Mouse (Mus musculus) ES-Bruce4 (cell line): ENCODE data around the gene Cdh15. TPM values are rescaled to one million over a fixed set of nuclear protein-coding genes. Genes with fewer than 3 reads are reported as not detected.

ENCODE experiments used
- H3K27ac ChIP-seq: 2 replicates; pipeline ENCODE4 v1.5.1; 2012; ENCODE audit warnings: low read length, inconsistent platforms; ENCODE audit not compliant: insufficient read depth
- H3K27me3 ChIP-seq: 2 replicates; pipeline ENCODE4 v1.6.1; 2012; ENCODE audit warnings: mild to moderate bottlenecking, low read length, inconsistent platforms; ENCODE audit not compliant: control insufficient read depth, poor library complexity, insufficient read depth, severe bottlenecking
- H3K36me3 ChIP-seq: 2 replicates; pipeline ENCODE4 v1.6.1; 2012; ENCODE audit warnings: inconsistent platforms, mild to moderate bottlenecking, low read length, moderate library complexity; ENCODE audit not compliant: control insufficient read depth, poor library complexity, insufficient read depth, severe bottlenecking
- H3K4me1 ChIP-seq: one replicate; pipeline ENCODE4 v1.8.1; 2011; ENCODE audit warnings: low read length; ENCODE audit not compliant: control insufficient read depth, insufficient read depth
- H3K4me3 ChIP-seq: 2 replicates; pipeline ENCODE4 v1.5.1; 2011; ENCODE audit warnings: low read depth, mild to moderate bottlenecking, low read length
- H3K9ac ChIP-seq: 2 replicates; pipeline ENCODE4 v1.6.1; 2012; ENCODE audit warnings: low read depth, mild to moderate bottlenecking, inconsistent platforms; ENCODE audit not compliant: poor library complexity, severe bottlenecking
- H3K9me3 ChIP-seq: replicated peaks from 2 replicates; pipeline ENCODE4 v1.6.1; 2012; ENCODE audit warnings: mild to moderate bottlenecking, low read length, inconsistent platforms; ENCODE audit not compliant: control insufficient read depth, poor library complexity, insufficient read depth, severe bottlenecking
- CTCF ChIP-seq: IDR thresholded peaks from one replicate; pipeline ENCODE4 v1.8.1; 2011; ENCODE audit warnings: low read depth, low read length
- EP300 ChIP-seq: IDR thresholded peaks from 2 replicates; pipeline ENCODE4 v1.6.1; 2011; ENCODE audit warnings: low read depth, low read length; ENCODE audit not compliant: insufficient read depth
- POLR2A ChIP-seq: IDR thresholded peaks from one replicate; pipeline ENCODE4 v1.8.1; 2011; ENCODE audit warnings: low read length; ENCODE audit not compliant: insufficient read depth
- polyA plus RNA-seq: library from polyadenylated mRNA; stranded (reverse); fragments of >200 nt; gene quantifications from 2 replicates; pipeline ENCODE4 v1.2.4, GENCODE M21; 2011; ENCODE audit warnings: low read depth; ENCODE audit not compliant: missing spikeins, insufficient read depth, insufficient read length

Gene Cdh15
- polyA plus RNA-seq, 1 experiment = 0.36 TPM

- no peak for TF ChIP-seq POLR2A
- no peak for TF ChIP-seq CTCF
- no peak for TF ChIP-seq EP300
- H3K9ac ChIP-seq = no peak overlapping the region
- no peaks in the 10 kb centered on the region for H3K27me3 ChIP-seq
- H3K36me3 ChIP-seq = peaks cover 64% of the 10 kb centered on the region
- H3K4me1 ChIP-seq = peaks cover 2% of the 10 kb centered on the region
- no peak overlapping the region for H3K4me3 ChIP-seq
- H3K9me3 ChIP-seq = no peaks in the 10 kb centered on the region
- no peak overlapping the region for H3K27ac ChIP-seq
Measured at GRCm38 (mm10) chr8:122898473-122898872, 50.7 kb downstream of the Cdh15 start.

- H3K36me3 ChIP-seq = peaks cover 60% of the 10 kb centered on the region
- H3K4me3 ChIP-seq = no peak overlapping the region
- no peaks in the 10 kb centered on the region for H3K9me3 ChIP-seq
- H3K4me1 ChIP-seq = peaks cover 2% of the 10 kb centered on the region
- H3K9ac ChIP-seq = no peak overlapping the region
- no peaks in the 10 kb centered on the region for H3K27me3 ChIP-seq
- no peak overlapping the region for H3K27ac ChIP-seq
- TF ChIP-seq POLR2A (no peak), CTCF (no peak), EP300 (no peak)
Measured at GRCm38 (mm10) chr8:122899085-122899484, 51.3 kb downstream of the Cdh15 start.

GRCm38 (mm10) chr8:122901476-122901875 lies 53.7 kb downstream of the Cdh15 start:
- TF ChIP-seq POLR2A (no peak), EP300 (no peak), CTCF (no peak)
- Histone ChIP-seq H3K27me3 (no peaks in the 10 kb centered on the region), H3K9me3 (no peaks in the 10 kb centered on the region), H3K4me3 (no peak overlapping the region), H3K36me3 (peaks cover 36% of the 10 kb centered on the region), H3K9ac (no peak overlapping the region), H3K4me1 (peaks cover 4% of the 10 kb centered on the region), H3K27ac (no peak overlapping the region)

DNA sequence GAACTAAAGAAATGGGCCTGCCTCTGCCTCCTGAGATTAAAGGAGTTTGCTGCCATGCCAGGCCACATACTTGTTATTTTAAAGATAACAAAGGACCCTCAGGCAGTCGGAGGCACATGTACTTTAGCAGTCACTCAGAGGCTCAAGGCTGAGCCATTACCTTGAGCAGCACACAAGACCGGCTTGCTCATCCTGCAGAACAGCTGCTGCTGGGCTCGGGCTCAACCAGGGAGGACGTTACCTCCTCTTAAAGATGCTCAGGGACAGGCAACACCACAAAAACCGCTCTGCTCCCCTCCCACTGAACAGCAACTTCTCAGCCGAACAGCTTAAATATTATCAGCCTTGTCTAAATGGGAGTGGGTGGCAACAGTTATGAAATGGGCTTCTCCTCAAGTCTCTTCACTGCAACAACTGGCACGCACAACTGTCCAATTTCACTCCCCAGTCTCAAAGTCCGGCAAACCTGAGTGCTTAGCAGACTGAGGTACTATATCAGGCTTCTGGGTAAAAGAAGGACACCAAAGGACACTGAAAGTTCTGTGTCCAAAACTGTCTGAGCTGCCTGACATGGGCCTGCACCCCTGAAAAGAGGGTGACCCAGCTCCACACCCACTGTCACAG lies 54.2 kb downstream of the Cdh15 start:
- no peak overlapping the region for H3K4me3 ChIP-seq
- peaks cover 31% of the 10 kb centered on the region for H3K36me3 ChIP-seq
- peaks cover 4% of the 10 kb centered on the region for H3K4me1 ChIP-seq
- H3K27ac ChIP-seq = no peak overlapping the region
- H3K9ac ChIP-seq = no peak overlapping the region
- TF ChIP-seq EP300 (no peak), POLR2A (no peak), CTCF (no peak)
- H3K9me3 ChIP-seq = no peaks in the 10 kb centered on the region
- H3K27me3 ChIP-seq = no peaks in the 10 kb centered on the region

GRCm38 (mm10) chr8:122902581-122902980 lies 54.8 kb downstream of the Cdh15 start:
- H3K4me3 ChIP-seq = no peak overlapping the region
- no peak overlapping the region for H3K9ac ChIP-seq
- peaks cover 28% of the 10 kb centered on the region for H3K36me3 ChIP-seq
- no peaks in the 10 kb centered on the region for H3K27me3 ChIP-seq
- peaks cover 4% of the 10 kb centered on the region for H3K4me1 ChIP-seq
- TF ChIP-seq POLR2A = no peak
- no peak for TF ChIP-seq EP300
- H3K27ac ChIP-seq = no peak overlapping the region
- H3K9me3 ChIP-seq = no peaks in the 10 kb centered on the region

GRCm38 (mm10) chr8:122903002-122903401 lies 55.2 kb downstream of the Cdh15 start:
- Histone ChIP-seq H3K36me3 (peaks cover 27% of the 10 kb centered on the region), H3K9ac (no peak overlapping the region), H3K4me3 (no peak overlapping the region)

More at GRCm38 (mm10) chr8:122903002-122903401, 55.2 kb downstream of the Cdh15 start:
- Histone ChIP-seq H3K27ac (no peak overlapping the region), H3K27me3 (no peaks in the 10 kb centered on the region), H3K4me1 (peaks cover 4% of the 10 kb centered on the region), H3K9me3 (no peaks in the 10 kb centered on the region)
- no peak for TF ChIP-seq POLR2A
- no peak for TF ChIP-seq CTCF
- TF ChIP-seq EP300 = no peak
